Mouse (Mus musculus): Measurements from ENCODE around the gene Gucd1. TPM values are rescaled to one million over a fixed set of nuclear protein-coding genes. Genes with fewer than 3 reads are reported as not detected.

Gucd1 gene
- polyA plus RNA-seq, 1 experiment from 2014 or later, result 24.4 TPM

DNA sequence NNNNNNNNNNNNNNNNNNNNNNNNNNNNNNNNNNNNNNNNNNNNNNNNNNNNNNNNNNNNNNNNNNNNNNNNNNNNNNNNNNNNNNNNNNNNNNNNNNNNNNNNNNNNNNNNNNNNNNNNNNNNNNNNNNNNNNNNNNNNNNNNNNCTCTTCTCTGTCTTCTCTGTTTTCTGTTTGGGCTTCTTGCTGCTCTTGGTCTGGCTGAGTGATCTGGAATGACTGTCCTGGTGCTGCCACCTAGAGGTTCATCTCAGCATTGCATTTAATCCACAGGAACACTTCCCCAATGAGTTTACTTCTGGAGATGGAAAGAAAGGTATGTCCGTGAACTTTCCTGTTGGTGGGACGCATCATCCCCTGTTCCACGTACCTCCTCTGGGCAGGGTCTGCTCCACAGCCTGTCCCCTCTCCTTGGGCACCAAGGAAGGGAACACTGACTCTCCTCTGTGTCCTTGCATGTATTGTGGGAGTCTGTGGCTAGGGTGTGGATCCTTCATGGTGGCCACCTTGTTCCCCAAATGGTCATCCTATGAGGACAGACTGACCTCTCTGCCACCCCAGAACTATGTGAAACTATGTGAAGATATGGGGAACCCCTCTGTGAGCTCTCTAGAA is 81.1 kb downstream of the Gucd1 start:
- H3K27ac ChIP-seq, result no peak overlapping the region
- H3K4me1 ChIP-seq, result 0 out of 2 replicates have a peak, but pooled peaks cover 6% of the 10 kb centered on the region
- no peak overlapping the region for H3K9ac ChIP-seq
- no peaks in the 10 kb centered on the region for H3K36me3 ChIP-seq (replicated peaks)
- H3K4me3 ChIP-seq, result no peak overlapping the region
- no peaks in the 10 kb centered on the region for H3K9me3 ChIP-seq
- 24% methylated on average over 3 of the region's 3 CpGs for WGBS
- no peaks in the 10 kb centered on the region for H3K27me3 ChIP-seq (replicated peaks)
- no peak overlapping the region for H3K4me2 ChIP-seq
- ATAC-seq (replicated peaks), result peak; percentile 70

DNA sequence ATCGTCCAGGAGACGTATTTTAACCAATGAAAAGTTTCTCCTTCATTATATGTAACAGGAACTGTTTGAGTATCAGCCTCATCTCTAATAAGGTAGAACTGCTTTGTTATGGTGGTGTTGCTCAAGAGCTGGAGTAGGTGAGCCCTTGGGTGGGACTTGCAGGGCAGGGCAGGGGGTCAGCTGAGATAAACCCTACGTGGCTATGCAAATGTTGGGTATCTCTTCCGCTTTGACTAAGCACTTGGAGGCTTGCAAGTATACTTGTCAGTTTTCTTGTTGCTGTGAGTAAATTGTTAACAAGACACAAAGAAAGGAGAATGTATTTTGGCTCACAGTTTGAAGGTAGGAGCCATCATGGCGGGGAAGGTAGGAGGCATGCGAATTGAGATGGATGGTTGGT is 87.1 kb downstream of the Gucd1 start:
- Histone ChIP-seq H3K4me1 (no peaks in the 10 kb centered on the region), H3K36me3 (replicated peaks) (no peaks in the 10 kb centered on the region), H3K9ac (no peak overlapping the region), H3K4me3 (no peak overlapping the region), H3K27ac (no peak overlapping the region), H3K27me3 (replicated peaks) (no peaks in the 10 kb centered on the region), H3K9me3 (no peaks in the 10 kb centered on the region), H3K4me2 (no peak overlapping the region)
- ATAC-seq (replicated peaks), result no peak
- WGBS, result 93% methylated on average over 6 of the region's 6 CpGs

DNA sequence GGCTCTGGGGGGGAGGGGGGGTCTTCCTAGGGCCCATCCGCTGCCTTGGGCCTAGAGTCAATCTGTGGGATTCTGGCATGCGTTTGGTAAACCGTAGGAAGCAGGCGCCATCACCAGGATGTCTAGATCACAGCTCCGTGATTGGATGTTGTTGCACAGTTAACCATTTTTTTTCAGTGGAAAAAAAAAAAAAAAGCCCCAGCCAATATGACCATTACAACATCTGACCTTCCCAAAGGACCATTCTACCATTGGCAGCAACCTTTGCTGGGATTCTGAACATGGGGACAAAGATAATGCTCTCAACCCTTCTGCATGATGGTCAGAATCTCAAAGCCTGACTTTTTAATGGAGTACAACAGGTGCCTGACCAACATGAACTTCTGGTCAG is 87.6 kb downstream of the Gucd1 start:
- Histone ChIP-seq H3K4me2 (no peak overlapping the region), H3K27ac (no peak overlapping the region), H3K4me1 (no peaks in the 10 kb centered on the region), H3K9me3 (no peaks in the 10 kb centered on the region), H3K9ac (no peak overlapping the region), H3K36me3 (replicated peaks) (no peaks in the 10 kb centered on the region), H3K4me3 (no peak overlapping the region), H3K27me3 (replicated peaks) (no peaks in the 10 kb centered on the region)
- no peak for ATAC-seq (replicated peaks)
- 90% methylated on average over 5 of the region's 5 CpGs for WGBS

DNA sequence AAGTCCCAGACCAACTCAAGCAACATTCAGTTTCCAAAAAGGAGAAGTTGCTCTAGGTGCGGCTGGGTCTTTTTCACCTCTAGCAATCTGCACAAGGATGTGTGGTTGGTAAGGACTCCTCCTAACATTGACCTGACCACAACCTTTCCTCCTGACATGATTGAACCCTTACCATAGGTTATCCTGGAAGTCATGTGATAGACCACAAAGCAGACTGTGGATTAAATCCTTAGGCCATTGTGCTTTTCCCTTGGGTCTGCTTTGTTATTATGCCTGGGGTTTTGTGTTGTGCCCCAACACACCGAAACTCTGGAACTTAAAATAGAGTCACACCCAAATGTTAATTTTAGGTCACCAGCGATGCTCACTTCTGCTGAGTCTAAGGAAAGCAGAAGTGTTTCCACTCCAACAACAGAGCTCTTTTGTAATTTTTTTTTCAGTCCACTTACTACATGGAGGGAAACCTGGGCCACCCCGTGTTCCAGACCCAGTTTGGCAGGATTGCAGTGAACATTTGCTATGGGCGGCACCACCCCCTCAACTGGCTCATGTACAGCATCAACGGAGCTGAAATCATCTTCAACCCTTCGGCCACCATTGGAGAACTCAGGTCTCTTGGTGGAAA is 88.1 kb downstream of the Gucd1 start:
- Histone ChIP-seq H3K4me3 (no peak overlapping the region), H3K27me3 (replicated peaks) (no peaks in the 10 kb centered on the region), H3K4me1 (no peaks in the 10 kb centered on the region), H3K9me3 (no peaks in the 10 kb centered on the region), H3K27ac (no peak overlapping the region), H3K9ac (no peak overlapping the region), H3K36me3 (replicated peaks) (no peaks in the 10 kb centered on the region), H3K4me2 (no peak overlapping the region)
- 88% methylated on average over 7 of the region's 7 CpGs for WGBS
- no peak for ATAC-seq (replicated peaks)

DNA sequence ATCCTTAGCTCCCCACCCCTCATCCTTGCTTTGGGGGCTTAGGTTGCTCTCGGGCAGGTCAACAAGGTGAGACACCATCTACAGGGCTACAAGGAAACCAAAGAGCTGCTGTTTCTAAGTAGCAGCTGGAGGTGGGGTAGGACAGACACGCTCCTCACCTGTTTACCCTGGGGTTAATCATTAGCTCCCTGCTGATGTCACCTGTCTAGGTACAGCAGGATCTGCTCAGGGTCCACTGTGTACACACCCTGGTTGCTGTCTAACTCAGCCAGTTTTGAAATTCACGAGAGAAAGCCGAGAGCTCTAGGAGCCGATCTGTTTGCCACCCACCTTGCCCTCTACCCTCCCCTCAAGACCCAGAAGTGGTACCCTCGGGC is 88.8 kb downstream of the Gucd1 start:
- H3K4me3 ChIP-seq, result no peak overlapping the region
- no peak overlapping the region for H3K9ac ChIP-seq
- H3K27me3 ChIP-seq (replicated peaks), result no peaks in the 10 kb centered on the region
- H3K9me3 ChIP-seq, result no peaks in the 10 kb centered on the region
- no peak for ATAC-seq (replicated peaks)
- H3K36me3 ChIP-seq (replicated peaks), result no peaks in the 10 kb centered on the region
- no peaks in the 10 kb centered on the region for H3K4me1 ChIP-seq
- 90% methylated on average over 6 of the region's 6 CpGs for WGBS
- H3K4me2 ChIP-seq, result no peak overlapping the region
- H3K27ac ChIP-seq, result no peak overlapping the region

DNA sequence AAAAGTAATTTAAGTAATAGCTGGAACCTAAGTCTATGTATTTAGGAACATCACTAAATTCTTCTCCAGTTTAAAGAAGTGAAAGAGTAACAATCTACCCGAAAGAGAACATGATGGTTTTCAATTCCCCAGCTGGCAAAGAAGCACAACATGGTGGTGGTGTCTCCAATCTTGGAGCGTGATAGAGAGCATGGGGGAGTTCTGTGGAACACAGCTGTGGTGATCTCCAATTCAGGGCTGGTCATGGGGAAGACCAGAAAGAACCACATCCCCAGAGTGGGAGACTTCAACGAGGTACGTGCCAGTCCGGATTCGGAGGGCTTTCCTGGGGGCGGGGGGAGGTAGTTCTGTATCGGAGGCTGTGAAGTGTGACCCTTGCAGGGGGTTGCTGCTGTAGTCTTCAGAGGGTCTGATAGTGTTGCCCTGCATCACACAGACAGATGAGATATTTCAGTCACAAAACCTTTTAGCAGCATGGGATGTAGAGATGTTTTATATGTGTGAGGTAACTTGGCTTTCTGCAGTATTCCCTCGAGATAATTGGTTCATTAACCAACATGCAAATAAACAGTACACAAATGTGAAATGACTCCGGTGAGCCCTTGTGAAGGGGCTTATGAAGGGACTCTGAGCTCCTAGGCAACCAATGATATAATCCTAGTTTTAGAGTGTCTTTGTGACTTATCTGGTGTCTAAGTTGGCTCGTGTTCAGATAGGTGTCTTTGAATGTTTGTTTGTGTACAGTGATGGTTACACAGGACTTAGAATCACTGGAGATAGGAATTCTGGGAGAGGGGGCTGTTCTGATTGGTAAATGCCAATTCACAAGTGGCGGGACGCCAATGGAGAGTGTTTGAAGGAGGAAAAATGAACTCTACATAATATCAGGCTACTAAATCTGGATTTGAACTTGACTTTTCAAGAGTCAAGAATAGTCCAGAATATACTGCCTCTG is 89.4 kb downstream of the Gucd1 start:
- 86% methylated on average over 13 of the region's 13 CpGs for WGBS
- Histone ChIP-seq H3K36me3 (replicated peaks) (no peaks in the 10 kb centered on the region), H3K9me3 (no peaks in the 10 kb centered on the region), H3K9ac (no peak overlapping the region), H3K4me3 (no peak overlapping the region), H3K4me2 (no peak overlapping the region), H3K27me3 (replicated peaks) (no peaks in the 10 kb centered on the region), H3K4me1 (no peaks in the 10 kb centered on the region), H3K27ac (no peak overlapping the region)
- no peak for ATAC-seq (replicated peaks)

DNA sequence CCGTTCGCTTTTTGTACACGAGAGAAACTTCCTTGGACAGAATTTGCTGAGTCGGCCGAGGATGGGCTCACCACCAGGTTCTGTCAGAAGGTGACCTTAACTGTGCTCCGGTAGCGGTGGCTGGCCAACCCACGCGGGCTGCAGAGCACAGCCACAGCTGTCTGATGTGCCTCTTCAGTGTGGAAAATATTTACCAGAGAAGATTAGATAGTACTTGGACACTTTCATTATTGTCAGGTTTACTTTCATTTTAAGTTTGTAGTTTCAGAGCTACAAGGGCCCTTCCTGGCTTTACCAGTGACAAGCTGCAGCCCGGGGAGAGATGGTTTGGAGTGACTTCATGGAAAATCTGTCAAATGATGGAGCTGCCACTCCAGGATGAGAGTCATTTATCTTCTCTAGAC is 93.3 kb downstream of the Gucd1 start:
- Histone ChIP-seq H3K9me3 (no peaks in the 10 kb centered on the region), H3K27me3 (replicated peaks) (no peaks in the 10 kb centered on the region), H3K4me1 (no peaks in the 10 kb centered on the region), H3K27ac (no peak overlapping the region), H3K4me3 (no peak overlapping the region), H3K4me2 (no peak overlapping the region), H3K36me3 (replicated peaks) (no peaks in the 10 kb centered on the region), H3K9ac (no peak overlapping the region)
- ATAC-seq (replicated peaks), result no peak
- 94% methylated on average over 10 of the region's 10 CpGs for WGBS

DNA sequence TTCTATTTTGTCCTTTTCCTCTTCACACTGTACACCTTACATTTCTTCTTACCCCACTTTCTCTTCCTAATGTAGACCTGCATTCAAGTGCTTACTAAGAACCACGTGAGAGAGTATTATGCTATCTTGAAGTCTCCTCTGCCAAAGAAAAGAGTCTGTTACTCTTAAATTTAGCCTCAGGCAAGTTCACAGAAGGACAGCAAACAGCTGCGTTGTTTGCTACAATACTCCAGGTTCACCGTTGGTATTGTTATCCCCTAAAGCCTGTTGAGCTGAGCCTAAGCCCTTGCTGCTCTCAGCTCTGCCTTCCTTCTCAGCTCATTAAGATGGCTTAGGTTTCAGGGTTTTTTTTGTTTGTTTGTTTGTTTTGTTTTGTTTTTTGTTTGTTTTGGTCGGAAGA is 99.0 kb downstream of the Gucd1 start:
- H3K27ac ChIP-seq, result no peak overlapping the region
- H3K4me2 ChIP-seq, result no peak overlapping the region
- H3K36me3 ChIP-seq (replicated peaks), result no peaks in the 10 kb centered on the region
- H3K4me1 ChIP-seq, result no peaks in the 10 kb centered on the region
- 59% methylated on average over 4 of the region's 4 CpGs for WGBS
- H3K9me3 ChIP-seq, result no peaks in the 10 kb centered on the region
- H3K4me3 ChIP-seq, result no peak overlapping the region
- ATAC-seq (replicated peaks), result no peak
- H3K27me3 ChIP-seq (replicated peaks), result no peaks in the 10 kb centered on the region
- no peak overlapping the region for H3K9ac ChIP-seq

DNA sequence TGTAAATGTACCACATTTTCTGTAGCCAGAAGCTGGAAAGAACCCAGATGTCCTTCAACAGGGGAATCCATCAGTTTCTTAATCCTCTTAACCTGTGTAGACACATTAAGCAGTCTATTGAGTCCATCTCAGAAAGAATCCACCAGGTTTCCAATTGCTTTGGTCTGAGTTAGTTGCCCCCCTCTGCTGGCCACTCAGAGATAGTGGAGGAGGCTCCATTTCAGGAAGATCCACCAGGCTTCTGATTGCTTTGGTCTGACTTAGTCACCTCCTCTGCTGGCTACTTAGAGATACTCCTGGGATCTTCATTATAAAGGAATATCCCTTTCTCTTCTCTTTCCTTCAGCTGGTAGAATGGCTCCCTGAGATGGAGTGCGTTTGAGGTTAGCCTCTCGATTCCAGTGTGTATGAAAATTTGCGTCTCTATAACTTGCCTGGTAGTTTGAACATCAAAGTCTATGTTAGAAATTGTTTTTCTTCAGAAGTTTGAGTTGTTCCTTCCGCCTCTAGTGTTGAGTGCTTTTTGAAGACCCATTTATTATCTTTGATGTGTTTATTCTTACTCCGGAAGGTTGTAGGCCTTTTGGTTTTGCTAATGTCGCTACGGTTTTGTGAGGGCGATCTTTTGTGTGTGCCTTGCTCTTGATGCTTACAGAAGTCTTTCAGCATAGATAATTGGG is 100.3 kb downstream of the Gucd1 start:
- no peak for ATAC-seq (replicated peaks)
- WGBS, result 96% methylated on average over 8 of the region's 8 CpGs
- Histone ChIP-seq H3K9me3 (no peaks in the 10 kb centered on the region), H3K4me2 (no peak overlapping the region), H3K27me3 (replicated peaks) (no peaks in the 10 kb centered on the region), H3K36me3 (replicated peaks) (no peaks in the 10 kb centered on the region), H3K4me3 (no peak overlapping the region), H3K9ac (no peak overlapping the region), H3K4me1 (peaks cover 6% of the 10 kb centered on the region), H3K27ac (no peak overlapping the region)

DNA sequence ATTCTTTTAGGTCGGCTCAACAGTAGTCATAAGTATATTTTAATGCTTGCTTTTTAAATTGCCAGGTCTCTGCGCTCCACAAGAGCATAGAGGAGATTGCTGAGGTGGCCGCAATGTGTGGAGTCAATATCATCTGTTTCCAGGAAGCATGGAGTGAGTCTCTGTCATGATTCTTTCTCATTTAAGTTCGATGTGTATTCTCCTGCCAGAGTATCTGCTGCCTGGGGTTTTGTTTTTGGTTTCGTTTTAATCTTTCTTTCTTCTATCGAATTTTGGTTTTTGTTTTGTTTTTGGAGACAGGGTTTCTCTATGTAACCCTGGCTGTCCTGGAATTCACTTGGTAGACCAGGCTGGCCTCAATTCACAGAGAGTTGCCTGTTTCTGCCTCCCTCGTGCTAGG is 102.8 kb downstream of the Gucd1 start:
- H3K27ac ChIP-seq, result no peak overlapping the region
- H3K27me3 ChIP-seq (replicated peaks), result no peaks in the 10 kb centered on the region
- no peaks in the 10 kb centered on the region for H3K36me3 ChIP-seq (replicated peaks)
- no peak overlapping the region for H3K9ac ChIP-seq
- H3K4me1 ChIP-seq, result peaks cover 16% of the 10 kb centered on the region
- no peak for ATAC-seq (replicated peaks)
- 91% methylated on average over 7 of the region's 7 CpGs for WGBS
- no peak overlapping the region for H3K4me3 ChIP-seq
- H3K4me2 ChIP-seq, result no peak overlapping the region
- H3K9me3 ChIP-seq, result no peaks in the 10 kb centered on the region

DNA sequence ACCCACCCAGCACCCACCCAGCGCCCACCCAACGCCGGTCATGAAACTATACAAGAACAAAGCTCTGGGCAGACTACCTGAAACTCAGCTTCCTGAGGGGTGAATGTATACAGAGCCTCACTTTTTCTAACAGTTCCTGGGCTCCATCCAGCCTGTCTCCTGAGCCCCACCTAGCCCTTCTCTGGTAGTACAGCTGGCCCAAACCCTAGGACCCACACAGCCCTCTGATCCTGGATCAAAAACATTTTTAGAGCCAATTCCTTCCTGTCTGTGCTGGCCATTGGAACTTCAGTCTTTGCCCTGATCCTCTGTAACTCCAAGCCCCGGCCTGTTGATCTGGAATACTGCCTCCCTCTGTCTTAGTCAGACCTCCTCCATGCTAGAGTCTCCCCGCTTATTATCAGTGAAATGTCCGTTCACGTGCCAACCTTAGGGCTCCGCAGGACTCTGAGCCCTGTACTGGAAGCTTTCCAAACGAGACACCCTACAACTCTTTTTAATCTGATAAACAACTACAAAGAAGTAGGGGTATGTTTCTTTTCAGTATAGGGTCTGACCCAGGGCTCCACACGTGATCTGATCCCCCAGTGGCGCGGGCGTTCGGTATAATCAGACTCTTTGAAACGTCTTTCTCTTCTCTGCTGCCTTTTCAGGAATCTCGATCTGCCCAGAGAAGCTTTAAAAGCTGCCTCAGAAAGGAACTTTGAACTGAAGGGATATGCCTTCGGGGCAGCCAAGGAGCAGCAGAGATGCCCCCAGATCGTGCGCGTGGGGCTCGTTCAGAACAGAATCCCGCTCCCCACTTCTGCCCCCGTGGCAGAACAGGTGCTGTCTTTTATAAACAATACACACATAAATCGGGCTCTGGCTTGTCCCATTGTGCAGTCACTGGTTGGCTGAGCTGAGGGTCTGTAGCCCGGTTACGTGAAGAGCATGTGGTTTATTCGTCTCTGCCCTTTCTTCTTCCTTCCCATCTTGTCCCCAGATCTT is 105.4 kb downstream of the Gucd1 start:
- peak overlapping the region; percentile 11 for H3K4me3 ChIP-seq
- no peaks in the 10 kb centered on the region for H3K9me3 ChIP-seq
- H3K9ac ChIP-seq, result no peak overlapping the region
- no peaks in the 10 kb centered on the region for H3K36me3 ChIP-seq (replicated peaks)
- H3K27ac ChIP-seq, result no peak overlapping the region
- ATAC-seq (replicated peaks), result peak; percentile 50; the same call in 1 of the 2 replicates
- no peaks in the 10 kb centered on the region for H3K27me3 ChIP-seq (replicated peaks)
- H3K4me1 ChIP-seq, result peaks cover 16% of the 10 kb centered on the region
- peak overlapping the region; percentile 42 for H3K4me2 ChIP-seq
- WGBS, result 30% methylated on average over 27 of the region's 27 CpGs
